Mouse (Mus musculus): ENCODE results near the gene Aspscr1.

The Aspscr1 gene

DNA sequence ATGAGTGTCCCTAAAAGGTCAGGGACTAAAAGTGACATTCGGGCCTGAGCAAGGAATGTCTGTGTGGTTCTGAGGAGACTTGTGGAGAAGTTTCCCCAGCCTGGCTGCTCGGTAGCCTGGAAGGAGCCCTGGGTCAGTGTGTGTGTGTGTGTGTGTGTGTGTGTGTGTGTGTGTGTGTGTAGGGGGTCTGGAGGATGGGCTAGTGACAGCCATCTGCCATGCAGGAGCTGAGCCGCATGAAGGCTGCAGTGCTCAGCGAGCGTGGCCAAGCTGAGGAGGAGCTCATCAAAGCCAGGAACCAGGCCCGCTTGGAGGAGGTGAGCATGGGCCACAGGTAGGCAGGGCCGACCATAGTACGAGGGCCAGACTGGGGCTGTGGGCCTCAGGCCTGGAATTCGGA, 46.5 kb downstream of the Aspscr1 start:
- no peak for DNase-seq

DNA sequence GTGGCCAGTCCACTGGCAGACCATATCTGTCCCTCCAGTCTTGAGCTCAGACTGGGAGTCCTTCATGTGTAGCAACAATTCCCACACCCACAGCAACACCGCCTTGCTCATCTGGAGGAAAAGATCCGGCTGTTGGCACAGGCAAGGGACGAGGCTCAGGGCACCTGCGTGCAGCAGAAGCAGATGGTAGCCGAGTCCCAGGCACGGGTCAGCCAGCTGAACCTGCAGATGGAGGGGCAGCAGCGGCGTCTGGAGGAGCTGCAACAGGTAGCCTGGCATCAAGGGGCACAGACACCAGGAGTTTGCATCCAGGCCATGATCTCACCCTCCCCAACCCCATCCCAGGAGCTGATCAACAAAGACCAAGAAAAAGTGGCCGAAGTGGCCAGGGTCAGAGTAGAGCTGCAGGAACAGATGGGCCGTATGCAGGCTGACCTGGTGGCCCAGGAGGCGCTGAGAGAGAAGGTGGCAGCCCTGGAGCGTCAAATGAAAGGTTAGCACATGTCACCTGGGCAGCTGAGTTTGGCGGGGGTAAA, 47.1 kb downstream of the Aspscr1 start:
- no peak for DNase-seq

DNA sequence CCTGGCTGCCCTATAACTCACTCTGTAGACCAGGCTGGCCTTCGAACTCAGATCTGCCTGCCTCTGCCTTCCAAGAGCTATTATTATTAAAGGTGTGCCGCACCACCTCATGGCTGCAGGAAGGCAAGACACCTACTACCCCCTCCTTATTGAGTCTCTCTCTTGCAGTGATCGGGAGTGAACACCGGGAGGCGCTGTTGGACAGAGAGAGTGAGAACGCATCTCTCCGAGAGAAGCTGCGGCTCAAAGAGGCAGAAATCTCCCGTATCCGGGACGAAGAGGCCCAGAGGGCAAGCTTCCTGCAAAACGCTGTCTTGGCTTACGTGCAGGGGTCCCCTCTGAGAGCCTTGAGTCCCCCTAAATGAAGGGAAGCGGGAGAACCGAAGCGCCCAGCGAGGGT, 47.7 kb downstream of the Aspscr1 start:
- peak; percentile 89 for DNase-seq

DNA sequence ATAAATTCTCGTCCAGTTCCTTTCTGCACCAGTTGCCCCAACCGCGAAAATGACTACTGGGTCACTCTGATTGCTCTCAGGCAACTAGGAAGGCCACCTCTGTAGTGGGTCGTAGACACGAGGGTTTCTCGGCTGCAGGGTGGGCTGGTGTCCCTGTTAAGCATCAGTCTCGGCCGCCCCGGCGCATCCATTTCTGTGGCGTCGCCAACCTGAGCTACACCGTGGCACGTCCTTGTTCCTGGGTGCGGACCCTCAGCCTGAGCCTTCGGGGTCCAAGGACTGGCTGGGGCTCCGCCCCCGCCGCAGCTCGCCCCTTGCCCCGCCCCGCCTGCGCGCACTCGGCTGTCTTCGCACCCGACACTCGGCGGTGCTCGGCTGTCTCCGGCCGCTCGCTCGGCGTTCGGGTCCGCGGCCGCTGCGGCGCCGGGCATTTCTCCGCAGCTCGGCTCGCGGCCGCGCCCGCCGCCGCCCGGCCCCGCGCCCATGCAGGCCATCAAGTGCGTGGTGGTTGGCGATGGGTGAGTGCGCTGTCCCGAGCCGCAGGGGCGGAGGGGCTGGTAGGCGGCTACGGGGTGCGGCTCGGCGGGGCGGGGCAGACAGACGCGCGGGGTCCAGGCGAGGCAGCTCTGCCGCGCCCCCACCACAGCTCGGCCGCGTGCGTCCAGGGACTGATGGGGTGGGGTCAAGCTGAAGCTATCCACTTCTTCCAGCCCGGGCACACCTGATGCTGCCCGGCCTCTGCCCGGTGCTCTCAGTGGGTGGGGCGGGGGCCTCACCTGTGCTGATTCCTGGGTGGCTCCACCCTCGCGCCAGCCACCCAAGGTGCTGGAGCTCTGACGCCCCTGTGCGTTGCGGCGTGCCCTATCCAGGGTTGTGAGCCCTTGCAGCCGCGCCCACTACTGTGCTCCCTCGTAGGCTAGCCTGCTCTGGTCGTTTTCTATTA, 48.6 kb downstream of the Aspscr1 start, which contains the start of gene Rac3:
Rac3 (plus strand) TSS at position 347 of the 943 bp plus-strand sequence.
- peak; percentile 57 for DNase-seq

DNA sequence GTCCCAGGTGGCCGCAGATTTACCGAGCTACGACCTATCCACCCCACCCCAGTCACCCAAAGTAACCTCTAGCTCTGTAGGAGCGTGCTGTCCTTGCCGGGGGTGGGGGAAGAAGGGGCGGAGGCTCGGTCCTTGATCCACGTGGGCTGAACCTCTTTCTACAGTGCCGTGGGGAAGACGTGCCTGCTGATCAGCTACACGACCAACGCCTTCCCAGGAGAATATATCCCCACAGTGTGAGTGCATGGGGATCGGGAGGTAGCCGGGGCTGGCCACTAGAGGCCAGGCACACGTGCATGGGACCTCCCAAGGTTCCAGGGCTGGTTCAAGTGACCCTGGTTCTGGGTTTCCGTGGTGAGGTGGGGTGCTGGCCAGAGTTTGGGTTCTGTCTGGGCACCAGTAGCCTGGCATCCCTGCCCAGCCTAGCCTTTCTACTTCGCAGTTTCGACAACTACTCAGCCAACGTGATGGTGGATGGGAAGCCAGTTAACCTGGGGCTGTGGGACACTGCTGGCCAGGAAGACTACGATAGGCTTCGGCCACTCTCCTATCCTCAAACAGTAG, 49.4 kb downstream of the Aspscr1 start:
- no peak for DNase-seq

DNA sequence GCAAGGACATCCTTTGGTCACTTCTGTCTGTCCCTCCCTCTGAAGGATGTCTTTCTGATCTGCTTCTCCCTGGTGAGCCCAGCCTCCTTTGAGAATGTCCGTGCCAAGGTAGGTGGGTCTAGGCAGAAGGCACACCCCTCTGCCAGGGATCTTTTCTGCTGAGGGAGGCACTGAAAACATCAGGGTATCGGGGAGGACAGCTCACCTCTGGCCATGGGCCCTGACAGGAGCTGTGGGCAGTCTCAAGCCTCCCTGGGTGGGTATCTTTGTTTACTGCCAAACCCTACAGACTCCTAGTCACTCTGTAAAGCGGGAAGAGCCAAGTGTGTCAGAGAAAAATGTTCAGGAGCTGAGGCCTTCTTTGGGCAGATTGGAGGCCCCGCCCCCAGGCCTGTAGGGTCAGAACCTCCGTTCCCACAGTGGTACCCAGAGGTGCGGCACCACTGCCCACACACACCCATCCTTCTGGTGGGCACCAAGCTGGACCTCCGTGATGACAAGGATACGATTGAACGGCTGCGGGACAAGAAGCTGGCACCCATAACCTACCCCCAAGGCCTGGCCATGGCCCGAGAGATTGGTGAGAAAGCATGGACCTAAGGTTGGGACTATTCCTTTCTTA, 50.1 kb downstream of the Aspscr1 start:
- DNase-seq = no peak

DNA sequence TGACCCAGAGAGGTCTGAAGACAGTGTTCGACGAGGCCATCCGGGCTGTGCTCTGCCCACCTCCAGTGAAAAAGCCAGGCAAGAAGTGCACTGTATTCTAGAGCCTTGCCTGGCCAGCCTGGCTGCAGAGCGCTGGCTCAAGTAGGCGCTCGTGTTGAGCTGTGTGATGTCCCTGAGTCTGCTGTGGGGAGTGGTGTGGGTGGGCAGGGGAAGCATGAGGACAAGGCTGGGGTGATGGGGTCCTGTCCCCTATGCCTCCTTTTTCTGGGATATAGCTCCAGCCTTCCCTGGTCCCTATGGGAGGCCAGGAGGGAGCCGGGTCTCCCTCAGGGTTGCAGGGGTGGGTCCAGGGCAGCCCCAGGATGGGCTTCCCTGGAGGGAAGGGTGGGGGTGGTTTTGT, 50.7 kb downstream of the Aspscr1 start:
- no peak for DNase-seq

DNA sequence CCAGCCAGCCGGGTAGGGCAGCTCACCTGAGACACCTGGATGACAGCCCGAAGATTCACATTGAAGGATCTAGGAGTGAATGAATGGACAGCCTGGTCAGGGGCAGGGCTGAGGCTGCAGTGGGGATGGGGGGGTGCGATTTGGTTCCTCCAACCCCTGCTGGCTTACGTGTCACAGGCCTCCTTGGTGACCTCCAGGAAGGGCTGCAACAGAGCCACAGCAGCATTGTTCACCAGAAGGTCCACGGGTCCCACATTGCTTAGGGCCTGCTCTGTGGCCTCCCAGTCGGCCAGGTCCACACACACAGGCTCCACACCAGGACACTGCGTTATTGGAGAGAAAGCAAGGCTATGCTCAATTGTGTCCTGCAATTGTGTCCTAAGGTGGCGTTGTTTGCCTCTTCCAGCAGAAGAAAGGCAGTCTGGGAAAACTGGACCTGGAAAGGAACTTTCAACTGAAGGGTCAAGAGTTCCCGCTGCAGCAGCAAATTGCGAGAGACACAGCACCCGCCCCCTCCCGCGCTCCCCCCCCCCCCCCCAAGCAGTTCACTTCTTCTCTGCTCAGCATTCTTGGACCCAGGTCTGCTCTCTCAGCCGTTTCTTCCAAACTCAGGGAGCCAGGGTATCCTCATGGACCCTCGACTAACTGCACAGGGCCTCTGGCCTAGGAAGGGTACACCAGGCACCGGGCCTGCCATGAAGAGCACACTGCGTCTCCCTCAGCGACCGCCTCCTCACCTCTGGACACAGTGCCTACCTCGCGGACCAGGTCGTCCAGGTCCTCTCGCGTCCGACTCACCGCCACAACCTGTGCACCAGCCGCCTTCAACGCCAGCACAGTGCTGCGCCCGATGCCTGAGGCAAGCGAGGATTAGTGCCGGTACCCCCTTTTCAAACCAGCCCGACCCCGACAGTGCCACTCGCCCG, 53.7 kb downstream of the Aspscr1 start:
- no peak for DNase-seq

DNA sequence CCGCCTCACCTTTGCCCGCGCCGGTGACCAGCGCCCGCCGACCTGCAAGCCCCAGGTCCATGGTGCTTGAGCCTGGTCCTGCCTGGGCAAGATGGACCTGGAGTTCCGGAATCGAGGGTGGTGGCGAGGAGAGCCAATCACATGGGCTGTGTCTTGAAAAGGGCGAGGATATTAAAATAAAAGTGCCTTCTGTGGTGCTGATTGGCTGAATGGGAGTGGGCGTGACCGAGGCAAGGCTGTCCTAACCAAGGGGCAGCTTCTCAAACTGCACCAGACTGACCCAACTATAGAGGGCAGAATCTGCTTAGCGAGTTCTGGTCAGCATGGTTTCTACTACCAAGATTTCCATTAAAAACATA, 54.4 kb downstream of the Aspscr1 start, which contains the start of gene Dcxr:
Dcxr (minus strand) TSS at position 113 of the 359 bp plus-strand sequence.
- peak; percentile 87 for DNase-seq

DNA sequence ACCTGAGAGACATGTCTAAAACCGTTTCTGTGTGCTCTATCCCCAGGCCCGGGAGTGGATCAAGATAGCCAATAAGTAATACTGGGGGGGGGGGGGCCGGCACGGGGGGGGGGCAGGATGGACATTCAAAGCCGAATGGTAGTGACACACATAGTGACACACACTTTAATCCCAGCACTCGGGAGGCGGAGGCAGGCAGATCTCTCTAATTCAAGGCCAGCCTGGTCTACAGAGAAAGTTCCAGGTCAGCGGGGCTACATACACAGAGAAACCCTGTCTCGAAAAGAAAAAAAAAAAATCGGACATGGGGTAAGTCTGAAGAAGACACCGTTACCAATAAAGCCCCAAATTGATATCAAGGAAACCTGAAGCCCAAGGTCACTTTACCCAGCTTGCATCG, 54.8 kb downstream of the Aspscr1 start:
- DNase-seq = no peak

DNA sequence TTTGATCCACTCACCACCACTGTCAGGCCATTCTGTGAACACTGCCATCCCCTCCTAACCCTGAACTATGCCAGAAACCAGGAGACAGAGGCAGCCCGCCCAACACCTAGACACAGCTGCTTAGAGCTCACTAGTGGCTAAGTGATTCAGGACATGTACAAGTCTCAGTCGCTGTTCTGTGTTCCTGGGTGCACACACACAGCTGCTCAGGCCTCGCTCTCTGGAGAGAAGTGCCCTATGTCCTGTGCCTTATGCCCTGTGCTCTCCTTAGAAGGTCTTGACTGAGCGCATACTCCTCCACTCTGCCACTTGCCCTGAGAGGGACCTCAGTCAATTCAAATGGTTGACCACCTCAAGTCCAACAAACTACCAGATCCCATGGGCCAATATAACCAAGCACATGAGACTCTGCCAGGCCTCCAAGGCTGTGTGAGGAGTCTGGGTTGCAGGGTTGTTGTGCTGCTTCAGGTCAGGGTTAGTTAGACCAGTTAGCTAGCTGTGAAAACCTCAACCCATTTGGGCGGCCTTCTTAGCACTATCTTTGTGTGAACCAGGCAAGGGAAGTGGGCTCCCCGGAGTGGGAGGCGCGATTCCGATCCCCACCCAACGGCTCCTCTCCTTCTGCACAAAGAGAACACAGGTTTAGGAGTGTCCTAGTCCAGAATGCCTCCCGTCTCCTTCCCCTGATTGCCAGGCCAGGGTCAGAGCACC, 55.9 kb downstream of the Aspscr1 start:
- DNase-seq = no peak

DNA sequence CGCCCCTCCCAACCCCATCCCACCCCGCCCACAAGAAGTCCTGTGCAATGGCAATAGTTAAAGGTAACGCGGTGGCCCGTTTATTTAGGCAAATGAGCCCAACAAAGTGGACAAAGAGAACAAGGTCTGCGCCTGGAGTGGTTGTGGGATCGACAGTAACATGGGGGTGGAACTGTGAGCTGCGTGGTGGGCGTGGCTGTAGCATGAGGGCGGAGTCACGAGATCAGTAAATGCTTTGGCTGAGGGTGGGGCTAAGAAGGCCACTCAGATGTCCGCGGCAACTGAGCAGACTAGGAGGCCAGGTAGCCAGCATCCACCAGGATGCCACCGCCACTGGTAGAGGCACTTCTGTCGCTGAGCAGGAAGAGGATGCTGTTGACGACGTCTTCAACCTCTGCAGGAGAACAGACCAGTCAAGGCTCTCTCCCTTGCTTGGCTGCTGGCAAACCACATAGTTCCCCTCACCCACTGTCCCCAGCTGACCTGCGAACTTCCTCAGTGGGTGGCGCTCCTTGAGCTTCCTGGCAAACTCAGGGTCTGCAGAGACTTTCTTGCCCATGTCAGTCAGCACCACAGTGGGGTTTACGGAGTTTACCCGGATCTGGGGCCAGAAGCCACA, 56.8 kb downstream of the Aspscr1 start:
- DNase-seq = peak; percentile 77

DNA sequence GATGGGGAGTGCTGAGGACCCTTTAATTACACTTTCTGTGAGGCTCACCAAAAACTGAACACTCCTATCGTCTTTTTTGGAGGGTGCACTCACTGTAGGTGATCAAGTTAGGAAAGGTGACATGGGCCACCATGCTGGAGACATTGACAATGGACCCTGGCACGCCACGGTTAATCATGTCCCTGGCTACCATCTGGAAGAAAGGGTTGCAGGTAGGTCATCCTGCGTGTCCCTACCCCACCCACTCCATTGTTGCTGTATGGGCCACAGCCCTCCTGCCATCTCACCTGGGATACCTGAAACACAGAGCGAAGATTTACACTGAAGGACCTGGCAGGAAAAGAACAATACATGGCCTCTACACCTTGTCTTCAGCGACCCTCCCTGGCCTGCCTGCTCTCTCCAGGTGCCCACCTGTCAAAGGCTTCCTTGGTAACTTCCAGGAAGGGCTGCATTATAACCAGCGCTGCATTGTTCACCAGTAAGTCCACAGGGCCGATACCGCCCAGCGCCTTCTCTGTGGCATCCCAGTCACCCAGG, 57.6 kb downstream of the Aspscr1 start:
- DNase-seq = no peak

DNA sequence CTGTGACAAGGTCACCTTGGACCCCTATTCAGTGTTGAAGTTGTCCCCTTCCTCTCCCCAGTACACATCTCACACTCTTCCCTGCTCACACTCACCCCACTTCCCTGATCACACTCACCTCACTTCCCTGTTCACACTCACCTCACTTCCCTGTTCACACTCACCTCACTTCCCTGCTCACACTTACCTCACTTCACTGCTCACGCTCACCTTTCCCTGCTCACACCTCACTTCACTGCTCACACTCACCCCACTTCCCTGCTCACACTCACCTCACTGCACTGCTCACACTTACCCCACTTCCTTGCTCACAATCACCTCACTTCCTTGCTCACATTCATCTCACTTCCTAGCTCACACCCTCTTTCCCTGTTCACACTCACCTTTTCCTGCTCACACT, 58.6 kb downstream of the Aspscr1 start:
- no peak for DNase-seq

DNA sequence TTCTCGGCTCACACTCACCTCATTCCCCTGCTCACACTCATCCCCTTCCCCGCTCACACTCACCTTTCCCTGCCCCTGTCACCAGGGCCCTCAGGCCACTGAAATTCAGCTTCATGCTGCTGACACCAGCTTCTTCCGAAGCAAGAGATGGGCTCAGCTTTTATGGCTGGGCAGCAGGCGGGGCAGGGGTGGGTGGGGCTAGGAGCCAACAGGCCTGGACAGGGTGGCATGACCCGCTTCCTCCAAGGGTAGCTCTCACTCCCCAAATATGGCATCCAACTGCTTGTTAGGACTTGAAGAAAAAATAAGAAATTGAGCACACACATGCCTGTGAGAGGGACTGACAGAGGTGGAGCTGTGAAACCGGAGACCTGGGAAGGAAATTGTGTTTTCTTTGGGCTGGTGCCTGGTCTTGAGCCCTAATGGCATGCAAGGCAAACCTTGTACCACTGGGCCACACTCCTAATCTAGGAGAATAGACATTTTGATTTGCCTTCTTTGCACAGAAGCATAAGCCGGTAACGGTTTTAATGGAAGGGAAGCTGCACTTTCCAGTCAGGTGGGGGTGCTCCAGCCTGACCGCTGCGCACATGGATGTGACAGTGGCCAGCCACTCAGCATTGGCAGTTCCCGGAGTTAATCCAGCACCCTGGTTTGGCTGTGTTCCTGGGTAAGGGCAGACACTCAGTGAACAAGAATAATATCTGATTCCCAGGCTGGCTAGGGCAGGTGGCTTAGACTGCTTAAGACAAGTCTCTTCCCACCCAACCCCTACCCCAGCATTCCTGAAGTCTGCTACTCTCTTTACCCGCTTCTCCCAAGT, 59.3 kb downstream of the Aspscr1 start, which contains the start of gene Cbr2:
Cbr2 (minus strand) TSS at position 257 of the 823 bp plus-strand sequence.
- no peak for DNase-seq

DNA sequence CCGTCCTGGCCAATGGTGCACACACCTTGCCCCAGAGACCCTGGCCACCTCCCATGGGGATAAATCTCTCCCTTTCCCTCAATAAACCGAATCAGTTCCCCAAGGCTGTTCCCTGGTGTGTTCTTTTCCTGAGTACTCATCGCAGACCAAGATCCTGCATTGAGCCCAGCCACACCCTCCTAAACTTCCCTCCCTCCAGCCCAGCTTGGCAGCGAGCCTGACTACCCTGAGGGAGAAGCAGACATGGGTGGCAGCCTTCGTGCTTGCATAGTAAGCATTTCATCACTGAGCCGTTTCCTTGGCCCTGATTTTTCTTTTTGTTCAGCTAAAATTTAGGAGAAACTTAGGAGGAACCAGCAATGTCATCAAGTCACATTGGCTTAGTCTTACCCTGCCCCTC, 60.7 kb downstream of the Aspscr1 start:
- no peak for DNase-seq

DNA sequence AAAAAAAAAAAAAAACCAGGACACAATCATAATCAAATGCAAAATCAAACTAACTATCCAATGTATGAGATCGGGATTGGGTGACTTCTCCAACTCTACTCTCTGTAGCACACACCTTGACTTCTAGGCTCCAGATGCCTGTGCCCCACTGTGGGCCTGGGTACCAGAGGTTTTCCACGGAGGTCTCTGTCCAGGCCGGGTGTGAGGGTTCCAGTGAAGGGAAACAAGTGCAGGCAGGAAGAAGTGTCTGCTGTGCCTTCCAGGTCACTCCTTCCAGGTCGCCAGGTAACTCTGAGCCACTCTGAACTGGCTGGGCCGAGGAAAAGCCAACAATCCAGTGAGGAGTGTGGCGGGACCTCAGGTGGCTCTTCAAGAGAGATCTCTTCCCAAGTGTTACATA, 63.7 kb downstream of the Aspscr1 start:
- DNase-seq = no peak

DNA sequence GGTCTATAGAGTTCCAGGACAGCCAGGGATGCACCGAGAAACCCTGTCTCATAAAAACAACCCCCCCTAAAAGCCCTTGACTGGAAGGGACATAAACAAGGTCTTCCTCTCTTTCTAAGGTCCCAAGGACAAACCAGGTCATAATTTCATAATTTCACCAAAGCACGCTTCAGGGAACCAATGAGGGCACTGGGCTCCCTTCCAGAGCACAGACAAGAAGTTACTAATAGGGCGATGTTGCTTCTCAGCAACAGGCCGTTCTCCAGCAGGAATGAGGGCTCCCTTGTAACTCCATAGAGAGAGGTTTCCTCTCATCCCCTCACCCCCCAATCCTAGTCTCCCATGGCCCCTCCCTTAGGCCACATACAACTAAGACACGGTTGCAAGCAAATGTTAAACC, 68.2 kb downstream of the Aspscr1 start:
- no peak for DNase-seq

DNA sequence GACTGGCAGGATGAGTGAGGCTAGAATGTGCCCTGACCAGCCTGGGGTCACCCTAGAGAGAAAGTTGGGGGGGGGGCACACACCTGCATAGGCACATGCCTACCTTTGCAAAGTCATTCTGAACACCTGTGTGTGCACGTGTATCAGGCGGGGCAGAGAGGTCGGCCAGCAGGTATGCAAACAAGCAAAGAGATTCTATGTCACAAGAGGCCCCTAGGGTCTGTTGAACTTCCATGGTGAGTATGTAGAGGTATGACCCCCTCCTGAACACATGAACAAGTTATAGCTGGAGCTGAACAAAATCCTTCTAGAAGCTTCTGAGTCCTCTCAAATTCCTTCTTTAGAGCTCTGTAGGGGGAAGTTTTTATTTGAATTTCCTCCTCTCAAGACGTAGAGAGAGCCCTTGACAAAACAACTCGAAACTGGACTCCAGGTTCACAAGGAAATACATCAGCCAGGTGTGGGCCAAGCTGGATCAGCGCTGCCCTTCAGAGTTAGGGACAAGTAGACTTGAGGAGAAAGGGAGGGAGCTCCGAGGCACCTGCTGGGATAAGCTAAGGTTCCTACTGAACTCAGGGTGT, 71.4 kb downstream of the Aspscr1 start:
- no peak for DNase-seq

DNA sequence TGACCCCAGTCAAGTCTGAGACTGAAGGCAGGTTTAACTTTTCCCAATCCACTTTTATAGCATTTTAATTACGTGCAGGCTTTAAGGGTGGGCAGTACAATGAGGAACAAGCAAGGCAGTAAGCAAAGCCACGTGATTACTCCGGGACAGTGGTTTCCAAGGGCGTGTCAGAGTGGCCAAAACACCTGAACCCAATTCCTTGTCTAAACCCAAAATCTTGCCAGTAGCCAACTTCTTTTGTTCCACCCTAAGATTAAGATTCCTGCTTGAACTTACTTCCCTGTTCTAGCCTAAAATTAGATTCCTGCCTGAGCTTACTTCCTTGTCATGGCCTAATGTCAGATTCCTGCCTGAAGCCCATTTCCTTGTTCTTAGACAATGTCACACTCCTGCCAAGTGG, 75.2 kb downstream of the Aspscr1 start:
- DNase-seq = no peak

Data from liver (tissue).